Mouse (Mus musculus) frontal cortex, postnatal 36 days (tissue): ENCODE measurements around the gene Pbx4.

Experiments
- DNase-seq, 2 experiments: peaks; one replicate each; pipeline ENCODE4 v3.0.0; 2022; ENCODE audit warnings: low spot score in 2 of 2

Gene Pbx4

GRCm38 (mm10) chr8:69874155-69874554 lies 41.9 kb downstream of the Pbx4 start:
- peak; percentile 80 to 82 for DNase-seq

DNA sequence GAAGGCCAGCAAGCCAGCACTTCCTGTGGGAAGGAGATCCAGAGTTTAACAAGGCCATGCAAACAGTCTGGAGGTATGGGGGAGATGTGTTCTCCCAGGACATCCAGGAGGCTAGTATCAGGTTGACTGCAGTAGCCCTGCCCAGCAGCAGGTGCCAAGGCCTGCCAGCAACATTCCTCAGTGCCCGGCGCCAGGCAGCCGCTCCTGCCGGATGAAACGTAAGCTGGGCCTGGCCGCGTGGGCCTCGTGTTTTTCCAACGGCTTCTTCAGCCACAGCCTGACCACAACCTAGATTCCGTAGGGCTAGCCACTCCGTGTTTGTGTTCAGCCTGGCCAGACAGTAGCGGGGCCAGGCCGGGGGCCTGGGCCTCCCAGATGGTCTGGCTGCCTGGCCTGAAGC lies 42.4 kb downstream of the Pbx4 start:
- no peak for DNase-seq

- no peak for DNase-seq
Measured at GRCm38 (mm10) chr8:69876097-69876496, 43.8 kb downstream of the Pbx4 start.

GRCm38 (mm10) chr8:69876967-69877366 lies 44.7 kb downstream of the Pbx4 start:
- DNase-seq, result no peak

DNA sequence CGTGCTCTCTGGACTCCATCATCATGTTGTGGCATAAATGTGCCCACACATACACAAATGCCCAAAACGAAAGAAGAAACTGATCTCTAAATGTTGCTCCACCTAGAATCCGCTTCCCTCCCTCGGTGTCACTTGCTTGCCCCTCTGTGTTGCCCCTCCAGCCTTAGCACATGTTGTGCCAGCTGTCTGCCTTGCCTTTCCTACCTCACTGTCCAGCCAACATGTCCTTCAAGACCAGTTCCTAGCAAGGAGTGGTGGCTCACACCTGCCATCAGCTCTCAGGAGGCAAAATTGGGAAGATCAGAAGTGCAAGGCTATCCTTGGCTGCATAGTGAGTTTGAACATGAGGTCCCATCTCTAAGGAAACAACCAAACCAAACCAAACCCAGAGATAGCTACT lies 45.1 kb downstream of the Pbx4 start:
- DNase-seq, result no peak

GRCm38 (mm10) chr8:69877992-69878391 lies 45.7 kb downstream of the Pbx4 start:
- no peak for DNase-seq

- no peak for DNase-seq
Measured at GRCm38 (mm10) chr8:69879678-69880077, 47.4 kb downstream of the Pbx4 start.

DNA sequence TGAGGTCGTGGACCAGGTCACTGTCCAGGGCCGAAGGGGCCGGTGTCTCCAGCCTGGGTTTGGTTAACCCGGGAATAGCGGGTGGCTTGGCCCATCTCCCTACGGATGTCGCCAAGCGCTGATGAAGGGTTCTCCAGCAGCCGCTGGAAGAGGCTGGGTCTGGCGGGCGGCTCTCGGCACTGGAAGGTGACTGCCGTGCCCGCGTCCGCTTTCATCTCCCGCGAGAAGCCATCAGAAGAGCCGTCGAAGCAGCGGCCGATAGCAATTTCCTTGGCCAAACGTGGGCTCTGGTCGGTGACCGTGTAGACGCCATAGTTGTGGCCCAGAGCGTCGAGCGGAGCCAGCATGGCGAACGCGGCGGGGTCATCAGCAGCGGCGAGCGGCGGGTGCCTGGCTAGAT lies 48.5 kb downstream of the Pbx4 start:
- DNase-seq, result no peak

DNA sequence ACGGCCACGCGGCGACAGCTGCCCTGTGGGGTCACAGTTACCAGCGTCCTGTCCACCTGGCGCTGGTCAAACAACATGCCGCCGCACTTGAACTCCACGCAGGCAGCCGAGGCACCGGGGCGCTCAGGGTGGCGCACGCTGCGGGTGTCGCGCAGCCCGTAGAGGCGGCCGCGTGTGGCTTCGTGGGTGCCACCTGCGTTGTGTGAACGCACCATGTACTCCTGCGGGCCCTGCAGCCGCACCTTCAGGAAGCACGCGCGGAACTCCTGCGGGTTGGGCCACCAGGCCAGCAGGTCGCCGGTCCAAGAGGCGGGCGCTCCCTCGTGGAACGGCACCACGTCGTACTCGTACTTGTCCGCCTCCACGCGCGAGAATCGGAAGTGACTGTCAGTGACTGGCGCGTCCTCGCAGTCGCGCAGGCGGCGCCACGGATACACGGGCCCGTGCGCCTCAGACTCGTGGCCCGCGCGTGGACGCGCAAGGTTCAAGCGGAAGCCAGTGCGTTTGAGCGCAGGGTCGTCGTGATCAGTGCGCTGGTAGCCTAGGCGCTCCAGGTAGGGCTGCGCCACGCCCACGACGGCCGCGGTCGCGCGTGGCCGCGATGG lies 49.1 kb downstream of the Pbx4 start:
- DNase-seq, result no peak

DNA sequence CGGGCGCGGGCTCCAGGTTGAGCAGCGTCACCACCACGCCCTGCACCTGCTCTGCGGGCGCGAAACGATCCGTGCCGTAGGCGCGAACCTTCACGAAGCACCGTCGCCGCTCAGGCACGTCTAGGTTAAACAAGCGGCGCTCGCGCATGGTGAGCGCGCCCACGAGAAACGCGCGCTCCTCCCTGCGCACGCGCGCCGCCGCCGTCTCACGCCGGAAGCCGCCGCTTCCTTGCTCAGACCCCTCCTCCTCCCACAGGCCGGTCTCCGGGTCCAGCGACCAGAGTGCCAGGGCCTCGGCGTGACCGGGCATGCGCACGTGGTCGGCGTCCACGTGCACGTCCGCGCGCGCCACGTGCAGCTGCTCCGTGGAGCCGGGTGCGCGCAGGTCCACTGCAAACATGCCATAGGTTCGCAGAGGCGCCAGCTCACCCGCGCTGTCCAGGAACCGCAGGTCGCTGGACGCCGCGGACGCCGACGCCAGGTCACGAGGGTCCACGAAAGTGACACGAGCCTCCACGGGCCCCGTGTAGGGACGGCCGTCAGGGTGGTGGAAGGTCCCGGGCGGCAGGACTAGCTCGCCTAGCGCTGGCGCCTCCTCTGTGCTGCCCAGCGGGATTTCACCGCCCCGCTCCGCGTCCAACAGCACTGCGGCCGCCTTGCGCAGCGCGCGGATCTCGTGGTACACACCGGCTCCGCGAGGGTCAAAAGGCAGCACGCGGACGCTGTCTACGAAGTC lies 49.9 kb downstream of the Pbx4 start:
- peak in 1 of 2 experiments; percentile 60 for DNase-seq

GRCm38 (mm10) chr8:69882833-69883600 lies 50.7 kb downstream of the Pbx4 start:
- no peak for DNase-seq

GRCm38 (mm10) chr8:69884141-69884540 lies 51.9 kb downstream of the Pbx4 start:
- DNase-seq, result no peak

GRCm38 (mm10) chr8:69887289-69888243 lies 55.3 kb downstream of the Pbx4 start, which contains the start of gene Cilp2:
Cilp2 (minus strand) TSS chr8:69887687.
- no peak for DNase-seq

DNA sequence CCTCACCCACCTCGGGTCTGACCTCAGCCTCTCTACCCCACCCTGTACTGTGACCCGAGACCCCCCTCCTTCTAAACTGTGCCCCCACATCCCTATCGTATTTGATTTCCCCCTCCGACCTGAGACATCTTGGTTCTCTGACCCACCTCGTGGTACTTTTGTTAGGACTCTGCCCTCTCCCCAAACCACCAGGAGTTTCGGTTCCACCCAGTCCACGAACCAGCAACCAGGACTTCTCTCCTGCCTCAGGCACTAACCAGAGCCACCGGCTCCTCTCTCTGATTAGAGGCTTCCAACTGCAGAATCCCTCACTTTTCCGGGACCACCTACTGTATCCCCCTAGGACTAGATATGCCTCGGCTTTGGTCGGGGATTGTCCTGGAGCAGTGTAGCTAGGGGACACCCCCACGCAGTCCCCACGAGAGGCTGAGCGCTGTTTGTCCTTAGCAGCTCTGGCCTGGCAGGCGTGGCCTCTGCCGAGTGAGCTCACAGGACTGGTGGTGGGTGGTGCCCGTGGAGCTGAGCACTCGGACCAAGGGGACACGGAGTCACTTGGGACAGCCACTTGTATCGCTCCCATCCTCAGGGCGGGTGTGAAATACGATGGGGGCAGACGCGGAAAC lies 56.1 kb downstream of the Pbx4 start:
- no peak for DNase-seq

GRCm38 (mm10) chr8:69888902-69889301 lies 56.6 kb downstream of the Pbx4 start:
- DNase-seq, result no peak

GRCm38 (mm10) chr8:69890813-69891241 lies 58.5 kb downstream of the Pbx4 start:
- DNase-seq, result peak in 1 of 2 experiments; percentile 77

GRCm38 (mm10) chr8:69893863-69894262 lies 61.6 kb downstream of the Pbx4 start:
- peak in 1 of 2 experiments; percentile 64 for DNase-seq

- DNase-seq, result no peak
Measured at GRCm38 (mm10) chr8:69894836-69895332, 62.6 kb downstream of the Pbx4 start.

DNA sequence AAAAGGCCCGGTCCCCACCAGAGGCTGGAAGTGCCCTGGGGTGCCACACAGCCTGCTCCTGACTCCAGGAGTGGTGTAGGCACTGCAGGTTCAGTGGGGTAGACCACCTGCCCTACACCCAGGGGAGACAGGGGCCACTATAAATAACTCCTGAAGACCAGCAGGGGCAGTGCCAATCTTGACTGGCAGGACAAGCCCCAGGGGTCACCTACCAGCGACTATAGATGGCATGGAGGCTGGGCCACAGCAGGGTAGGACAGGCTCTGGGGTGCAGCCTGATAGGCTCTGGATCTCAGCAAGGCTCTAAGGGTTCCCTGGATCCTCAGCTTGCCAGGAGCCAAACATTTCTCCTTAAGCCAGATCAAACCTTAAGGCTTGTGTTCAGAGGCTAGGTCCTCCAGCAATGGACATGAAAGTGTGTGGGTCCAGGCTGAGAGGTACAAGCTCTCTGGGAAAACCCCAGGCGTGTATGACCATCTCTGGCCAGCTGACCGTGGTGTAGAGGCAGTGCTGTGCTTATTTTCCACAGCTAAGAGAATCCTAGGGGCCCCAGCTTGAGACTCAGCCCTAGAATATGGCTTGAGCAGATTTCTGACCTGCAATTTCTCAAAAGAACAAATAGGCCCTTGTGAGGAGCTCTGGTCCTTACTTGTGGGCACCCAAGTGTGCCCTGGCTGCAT lies 63.6 kb downstream of the Pbx4 start:
- DNase-seq, result no peak

DNA sequence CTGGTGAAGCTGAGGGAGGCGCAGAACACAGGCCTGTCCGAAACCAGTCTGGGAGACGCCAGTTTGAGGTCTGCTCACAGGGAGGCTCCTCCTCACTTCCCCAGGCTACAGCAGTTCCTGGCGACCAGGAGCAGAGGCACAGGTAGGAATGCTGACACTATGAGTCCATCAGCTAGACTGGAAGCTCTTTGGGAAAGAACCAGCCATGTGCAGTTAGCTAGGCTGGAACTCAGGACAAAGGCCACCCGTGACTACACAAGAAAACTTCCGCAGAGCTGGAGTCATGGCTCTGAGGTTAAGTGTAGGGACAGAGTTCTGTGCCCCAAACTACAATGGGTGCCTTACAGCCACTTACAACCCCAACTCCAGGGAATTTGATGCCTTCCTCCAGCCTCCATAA lies 65.6 kb downstream of the Pbx4 start:
- no peak for DNase-seq
